Mouse (Mus musculus): ENCODE measurements around the gene Apoc1. TPM values are rescaled to one million over a fixed set of nuclear protein-coding genes. Genes with fewer than 3 reads are reported as not detected.

Gene Apoc1
- polyA plus RNA-seq, 1 experiment from 2014 or later, result 21.3 TPM

DNA sequence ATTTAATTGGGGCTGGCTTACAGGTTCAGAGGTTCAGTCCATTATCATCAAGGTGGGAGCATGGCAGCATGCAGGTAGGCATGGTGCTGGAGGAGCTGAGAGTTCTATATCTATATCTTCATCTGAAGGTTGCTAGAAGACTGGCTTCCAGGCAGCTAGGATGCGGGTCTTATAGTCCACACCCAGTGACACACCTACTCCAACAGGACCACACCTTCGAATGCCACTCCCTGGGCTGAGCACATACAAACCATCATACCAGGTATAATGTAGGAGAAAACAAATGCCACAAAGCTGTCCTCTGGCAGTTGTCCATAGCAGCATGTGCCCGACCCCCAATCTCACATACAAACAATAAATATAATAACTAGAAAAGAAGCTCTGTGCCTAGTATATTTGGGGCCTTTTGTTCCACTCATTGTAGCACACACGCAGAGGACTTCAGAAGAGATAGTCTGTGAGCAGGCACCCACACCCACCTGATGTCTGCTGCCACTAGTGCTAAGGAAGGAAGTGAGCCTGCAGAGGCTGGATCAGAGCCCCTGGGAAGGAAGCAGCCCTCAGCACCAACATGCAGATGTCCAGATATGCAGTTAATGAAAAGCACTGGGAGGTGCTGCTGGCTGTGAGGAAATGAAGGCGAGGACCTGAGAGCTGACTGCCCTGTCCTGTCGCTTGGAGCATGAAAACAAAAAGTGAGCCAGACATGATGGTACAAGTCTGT, 41.2 kb downstream of the Apoc1 start:
- DNase-seq (ENCODE audit: low spot score), result no peak

DNA sequence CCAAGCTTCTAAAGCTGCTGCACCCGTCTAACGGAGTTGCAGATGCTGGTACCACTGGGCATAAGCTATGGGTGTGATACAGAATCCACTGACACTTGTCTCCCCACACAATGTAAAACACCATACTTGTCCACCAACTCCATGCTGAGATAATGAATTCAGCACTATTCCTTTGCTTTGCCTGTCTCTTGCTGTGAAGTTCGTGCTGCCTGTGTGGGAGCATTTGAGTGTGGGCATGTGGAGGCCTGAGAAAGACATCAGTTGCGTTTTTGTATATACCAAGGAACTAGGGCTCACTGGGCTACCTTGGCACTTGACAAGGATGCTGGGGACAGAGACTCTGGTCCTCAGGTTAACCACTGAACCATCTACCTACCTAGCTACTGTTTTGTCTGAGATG, 51.2 kb downstream of the Apoc1 start:
- DNase-seq (ENCODE audit: low spot score), result no peak

Other genes starting within 250 kb of the Apoc1 start
- gene Mark4, start 233.8 kb downstream of the Apoc1 start, polyA plus RNA-seq (2015; fragmentation: Nextera tagmentation; extraction: Ambion mirVana), result 6.7 and 9.0 TPM in 2 replicates
- 0.74 and 0.78 TPM in 2 replicates for gene Exoc3l2, start 229.3 kb downstream of the Apoc1 start, polyA plus RNA-seq (2015; fragmentation: Nextera tagmentation; extraction: Ambion mirVana)
- 2.7 and 4.0 TPM in 2 replicates for gene Bloc1s3, start 184.3 kb downstream of the Apoc1 start, polyA plus RNA-seq (2015; fragmentation: Nextera tagmentation; extraction: Ambion mirVana)
- gene Trappc6a, start 184.3 kb downstream of the Apoc1 start, polyA plus RNA-seq (2015; fragmentation: Nextera tagmentation; extraction: Ambion mirVana), result 86.5 and 92.5 TPM in 2 replicates
- 0.24 and 0.42 TPM in 2 replicates for gene Nkpd1, start 174.8 kb downstream of the Apoc1 start, polyA plus RNA-seq (2015; fragmentation: Nextera tagmentation; extraction: Ambion mirVana)
- 11.7 and 15.6 TPM in 2 replicates for gene Ppp1r37, start 129.6 kb downstream of the Apoc1 start, polyA plus RNA-seq (2015; fragmentation: Nextera tagmentation; extraction: Ambion mirVana)
- 1.5 and 2.0 TPM in 2 replicates for gene Zfp296, start 115.4 kb downstream of the Apoc1 start, polyA plus RNA-seq (2015; fragmentation: Nextera tagmentation; extraction: Ambion mirVana)
- 133 and 134 TPM in 2 replicates for gene Gemin7, start 115.1 kb downstream of the Apoc1 start, polyA plus RNA-seq (2015; fragmentation: Nextera tagmentation; extraction: Ambion mirVana)
- 35.2 and 41.3 TPM in 2 replicates for gene Clasrp, start 88.2 kb downstream of the Apoc1 start, polyA plus RNA-seq (2015; fragmentation: Nextera tagmentation; extraction: Ambion mirVana)
- gene Relb, start 63.2 kb downstream of the Apoc1 start, polyA plus RNA-seq (2015; fragmentation: Nextera tagmentation; extraction: Ambion mirVana), result 37.2 and 38.0 TPM in 2 replicates
- gene Clptm1, start 27.6 kb downstream of the Apoc1 start, polyA plus RNA-seq (2015; fragmentation: Nextera tagmentation; extraction: Ambion mirVana), result 57.5 and 66.6 TPM in 2 replicates
- 3.4 and 3.8 TPM in 2 replicates for gene Apoc2, start 14.7 kb downstream of the Apoc1 start, polyA plus RNA-seq (2015; fragmentation: Nextera tagmentation; extraction: Ambion mirVana)
- gene Gm44805, start 11.2 kb downstream of the Apoc1 start, polyA plus RNA-seq (2015; fragmentation: Nextera tagmentation; extraction: Ambion mirVana), result 0.59 TPM in 1 of 2 replicates, not detected in the other
- gene Apoc4, start 11.2 kb downstream of the Apoc1 start, polyA plus RNA-seq (2015; fragmentation: Nextera tagmentation; extraction: Ambion mirVana), result 0.29 and 0.75 TPM in 2 replicates
- gene Apoe, start 6.5 kb upstream of the Apoc1 start, polyA plus RNA-seq (2015; fragmentation: Nextera tagmentation; extraction: Ambion mirVana), result 624 and 627 TPM in 2 replicates
- gene Tomm40, start 22.8 kb upstream of the Apoc1 start, polyA plus RNA-seq (2015; fragmentation: Nextera tagmentation; extraction: Ambion mirVana), result 132 and 140 TPM in 2 replicates
- 7.0 and 7.1 TPM in 2 replicates for gene Nectin2, start 57.8 kb upstream of the Apoc1 start, polyA plus RNA-seq (2015; fragmentation: Nextera tagmentation; extraction: Ambion mirVana)
- 29.7 and 30.9 TPM in 2 replicates for gene Bcam, start 78.4 kb upstream of the Apoc1 start, polyA plus RNA-seq (2015; fragmentation: Nextera tagmentation; extraction: Ambion mirVana)
- gene Cblc, start 104.1 kb upstream of the Apoc1 start, polyA plus RNA-seq (2015; fragmentation: Nextera tagmentation; extraction: Ambion mirVana), result 2.6 and 4.2 TPM in 2 replicates
- gene Bcl3, start 130.1 kb upstream of the Apoc1 start, polyA plus RNA-seq (2015; fragmentation: Nextera tagmentation; extraction: Ambion mirVana), result 9.5 and 13.1 TPM in 2 replicates
- gene Gm19345, start 159.3 kb upstream of the Apoc1 start, polyA plus RNA-seq (2015; fragmentation: Nextera tagmentation; extraction: Ambion mirVana), result not detected in 2 replicates
- gene Ceacam16, start 168.6 kb upstream of the Apoc1 start, polyA plus RNA-seq (2015; fragmentation: Nextera tagmentation; extraction: Ambion mirVana), result 0.46 and 0.59 TPM in 2 replicates
- gene Ceacam19, start 195.3 kb upstream of the Apoc1 start, polyA plus RNA-seq (2015; fragmentation: Nextera tagmentation; extraction: Ambion mirVana), result 0.10 and 0.14 TPM in 2 replicates
- gene Pvr, start 228.5 kb upstream of the Apoc1 start, polyA plus RNA-seq (2015; fragmentation: Nextera tagmentation; extraction: Ambion mirVana), result 33.7 and 52.4 TPM in 2 replicates

All from thymus, postnatal 0 days (tissue).